Mouse (Mus musculus) lung, postnatal 14 days (tissue): ENCODE measurements around the gene Tmed1.
"Not testable (repeated sequence)": the region's sequence is repeated elsewhere in the genome, so short reads cannot be mapped to it uniquely, and the experiment has no call there.

Experiments used
- DNase-seq: peaks from one replicate; pipeline ENCODE4 v3.0.0; 2021

The Tmed1 gene

GRCm38 (mm10) chr9:21509772-21510688 is at the start of gene Tmed1:
Gene Tmed1 (minus strand): TSS chr9:21510252.
- peak; percentile 95 for DNase-seq

DNA sequence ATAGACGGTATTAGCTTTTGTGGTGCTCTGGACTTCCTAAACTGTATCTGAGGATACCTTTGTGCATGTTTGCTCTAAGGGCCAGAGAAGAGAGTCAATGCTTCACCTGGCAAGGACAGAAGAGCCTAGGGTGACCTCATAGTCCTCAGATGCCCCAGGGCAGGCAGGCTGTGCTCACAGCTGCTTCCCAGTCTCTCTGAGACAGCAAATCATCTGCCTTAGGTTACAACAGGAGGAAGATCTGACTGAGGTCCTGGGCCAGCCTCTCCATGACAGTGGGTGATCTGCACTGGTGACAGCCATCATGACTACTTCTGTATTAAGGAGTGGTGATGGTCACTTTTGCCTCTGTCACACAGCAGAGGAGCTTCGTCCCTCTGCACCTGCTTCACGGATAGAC is 49.1 kb upstream of the Tmed1 start:
- no peak for DNase-seq

GRCm38 (mm10) chr9:21558366-21558765 is 48.3 kb upstream of the Tmed1 start:
- peak; percentile 13 for DNase-seq

GRCm38 (mm10) chr9:21557556-21557955 is 47.5 kb upstream of the Tmed1 start:
- no peak for DNase-seq

- peak; percentile 9 for DNase-seq
Measured at GRCm38 (mm10) chr9:21556996-21557395, 46.9 kb upstream of the Tmed1 start.

GRCm38 (mm10) chr9:21555198-21555742 is 45.2 kb upstream of the Tmed1 start:
- DNase-seq: no peak

GRCm38 (mm10) chr9:21553607-21554273 is 43.7 kb upstream of the Tmed1 start:
- DNase-seq: no peak

GRCm38 (mm10) chr9:21551049-21551448 is 41.0 kb upstream of the Tmed1 start:
- DNase-seq: no peak

DNA sequence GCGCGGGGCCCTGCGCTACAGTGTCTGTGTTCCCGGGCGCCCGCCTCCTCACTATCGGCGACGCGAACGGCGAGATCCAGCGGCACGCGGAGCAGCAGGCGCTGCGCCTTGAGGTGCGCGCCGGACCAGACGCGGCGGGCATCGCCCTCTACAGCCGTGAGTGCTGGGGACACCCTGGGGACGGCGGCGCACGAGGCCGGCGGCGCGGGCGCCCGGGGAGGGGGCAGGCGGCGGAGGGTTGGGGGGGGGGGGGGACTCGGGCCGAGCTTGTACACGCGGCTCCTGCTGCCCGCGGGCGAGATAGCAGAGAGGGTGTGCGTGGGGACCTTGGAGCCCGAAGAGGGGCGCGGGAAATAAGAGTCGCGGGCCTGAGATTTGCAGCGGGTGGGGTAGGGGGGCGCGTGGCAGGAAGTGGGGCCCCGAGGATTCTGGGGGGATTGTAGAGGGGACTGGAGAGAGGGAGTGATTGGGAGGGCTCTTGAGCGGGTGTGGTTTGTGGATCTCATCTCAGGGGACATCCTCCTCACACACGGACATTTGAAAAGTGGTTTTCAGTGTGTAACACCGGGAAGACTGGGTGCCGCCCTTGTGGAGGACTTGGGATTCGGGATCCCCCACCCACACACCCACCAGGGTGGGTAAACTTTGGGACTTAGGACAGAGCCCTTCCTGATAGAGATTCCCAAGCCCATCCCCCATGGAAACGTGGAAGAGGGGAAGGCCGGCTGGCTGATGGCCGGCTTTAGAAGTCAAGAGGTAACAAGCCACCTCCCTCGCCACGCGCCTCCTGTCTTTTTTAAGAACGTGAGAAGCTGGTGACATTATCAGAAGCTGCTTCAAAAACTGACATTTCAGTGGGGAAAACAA is 37.3 kb upstream of the Tmed1 start:
- DNase-seq: peak; percentile 55

DNA sequence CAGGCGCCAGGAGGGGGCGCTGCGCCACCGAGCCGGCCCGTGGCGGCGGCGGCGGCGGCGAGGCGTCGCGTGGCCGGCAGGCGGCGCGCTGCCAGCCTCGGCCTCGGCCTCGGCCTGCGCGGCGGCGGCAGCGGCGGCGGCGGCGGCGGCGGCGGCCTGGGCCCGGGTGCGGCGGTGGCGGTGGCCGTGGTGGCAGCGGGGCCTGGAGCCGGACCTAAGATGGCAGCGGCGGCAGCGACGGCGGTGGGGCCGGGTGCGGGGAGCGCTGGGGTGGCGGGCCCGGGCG is 36.7 kb upstream of the Tmed1 start, which contains the start of gene Carm1:
Gene Carm1 (plus strand): TSS at position 106 of the 286 bp plus-strand sequence.
- no peak for DNase-seq

DNA sequence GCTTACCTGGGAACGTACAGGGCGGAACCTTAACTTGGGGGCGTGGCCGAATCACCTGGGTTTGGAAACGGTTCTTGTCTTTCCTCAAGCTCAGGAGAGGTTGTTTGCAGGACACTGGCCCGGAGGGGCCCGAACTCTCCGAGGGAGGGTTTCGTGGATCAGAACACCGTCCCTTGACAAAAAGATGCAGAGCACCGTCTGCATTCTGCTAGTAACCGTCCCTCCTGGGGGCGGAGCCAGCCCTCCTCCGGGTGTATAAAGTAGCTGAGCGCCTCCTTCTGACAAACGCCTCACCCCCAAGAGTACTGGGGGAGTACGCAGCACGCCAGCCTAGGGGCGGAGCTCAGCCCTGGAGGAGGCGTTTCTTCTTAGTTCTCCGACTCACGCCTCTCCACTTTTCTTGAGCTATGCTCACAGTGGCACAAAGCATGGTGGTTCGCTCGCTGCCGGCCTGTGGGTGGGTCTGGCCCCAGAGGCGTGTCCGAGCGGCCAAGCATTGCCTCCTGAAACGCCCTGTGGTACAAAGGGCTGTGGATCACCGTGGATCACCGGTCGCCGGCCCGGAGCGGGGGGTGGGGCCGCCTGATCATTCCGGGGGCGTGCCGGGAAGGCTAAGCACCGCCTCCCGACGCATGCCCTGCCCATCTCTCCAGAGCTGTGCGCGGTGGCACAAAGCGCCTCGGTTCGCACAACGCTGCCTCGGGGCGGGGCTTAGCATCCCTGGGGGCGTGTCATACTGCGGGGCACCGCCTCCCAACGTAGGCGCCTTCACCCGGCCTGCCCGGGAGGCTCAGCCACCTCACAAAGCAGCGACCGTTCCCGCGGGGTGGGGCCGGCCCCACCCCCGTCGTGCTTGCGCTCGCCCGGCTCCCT is 36.1 kb upstream of the Tmed1 start:
- peak; percentile 99 for DNase-seq

DNA sequence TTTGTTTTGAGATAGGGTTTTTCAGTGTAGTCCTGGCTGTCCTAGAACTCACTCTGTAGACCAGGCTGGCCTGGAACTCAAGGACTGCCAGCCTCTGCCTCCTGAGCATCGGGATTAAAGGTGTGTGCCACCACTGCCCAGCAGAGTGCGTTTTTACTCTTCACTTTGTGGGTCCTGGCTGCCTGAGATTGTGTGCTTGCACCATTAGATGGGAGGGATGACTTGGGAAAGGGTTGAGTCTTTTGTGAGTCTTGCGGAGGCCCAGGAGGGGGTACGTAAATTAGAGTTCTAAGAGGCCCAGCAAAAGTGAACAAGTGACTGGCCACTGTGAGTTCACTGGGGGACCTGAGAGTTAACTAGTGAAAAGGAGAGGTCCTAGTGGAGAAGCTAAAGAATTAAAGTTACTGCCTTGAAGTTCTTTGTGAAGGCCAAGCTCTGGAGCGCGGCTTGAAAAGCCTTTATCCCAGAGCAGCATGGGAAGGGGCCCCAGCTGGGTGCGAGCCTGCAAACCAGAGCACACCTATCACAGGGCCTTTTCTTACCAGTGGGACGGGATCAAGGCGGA is 35.4 kb upstream of the Tmed1 start:
- DNase-seq: no peak

DNA sequence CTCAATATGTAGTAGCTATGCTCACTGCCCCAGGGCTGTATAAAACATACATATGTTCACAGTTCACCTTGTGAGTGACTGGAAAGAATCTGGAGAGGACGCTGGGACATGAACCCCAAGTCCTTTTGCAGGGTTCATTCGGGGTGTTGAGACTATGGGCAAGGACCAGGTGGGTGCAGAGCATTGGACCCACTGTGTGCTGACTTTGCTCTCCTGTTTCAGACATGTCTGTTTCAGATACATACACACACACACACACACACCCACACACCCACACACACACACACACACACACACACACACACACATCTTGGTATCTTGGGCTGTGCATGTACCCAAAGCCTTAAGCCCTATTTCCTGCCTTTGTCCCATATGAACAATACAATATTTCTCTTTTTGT is 31.9 kb upstream of the Tmed1 start:
- not testable (repeated sequence) for DNase-seq

DNA sequence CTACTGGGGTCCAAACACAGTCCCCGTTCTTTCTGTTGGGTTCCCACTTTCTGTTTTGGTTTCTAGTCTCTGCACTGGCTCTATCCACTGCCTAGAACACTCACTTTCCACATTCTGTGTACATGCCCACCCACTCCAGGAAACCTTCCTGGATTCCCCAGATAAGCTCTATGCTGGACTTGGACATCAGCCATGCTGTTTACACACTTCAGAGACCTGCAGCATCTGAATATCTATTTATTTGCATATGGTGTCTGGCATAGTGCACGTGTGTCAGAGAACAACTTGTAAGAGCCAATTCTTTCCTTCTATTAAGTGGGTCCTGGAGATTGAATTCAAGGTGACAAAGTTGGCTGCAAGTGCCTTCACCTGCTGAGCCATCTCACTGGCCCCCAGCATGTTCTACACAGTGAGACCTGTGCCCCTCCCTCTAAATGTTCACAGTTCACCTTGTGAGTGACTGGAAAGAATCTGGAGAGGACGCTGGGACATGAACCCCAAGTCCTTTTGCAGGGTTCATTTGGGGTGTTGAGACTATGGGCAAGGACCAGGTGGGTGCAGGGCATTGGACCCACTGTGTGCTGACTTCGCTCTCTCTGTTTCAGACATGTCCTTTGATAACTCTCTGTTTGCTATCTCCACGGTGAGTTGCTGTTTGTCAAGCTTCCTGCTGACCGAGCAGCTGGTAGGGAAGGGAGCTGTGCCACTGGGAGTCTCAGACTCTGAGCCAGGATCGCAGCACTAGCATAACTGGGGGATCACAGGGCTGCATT is 30.1 kb upstream of the Tmed1 start:
- DNase-seq: no peak

GRCm38 (mm10) chr9:21537009-21537408 is 27.0 kb upstream of the Tmed1 start:
- DNase-seq: no peak

DNA sequence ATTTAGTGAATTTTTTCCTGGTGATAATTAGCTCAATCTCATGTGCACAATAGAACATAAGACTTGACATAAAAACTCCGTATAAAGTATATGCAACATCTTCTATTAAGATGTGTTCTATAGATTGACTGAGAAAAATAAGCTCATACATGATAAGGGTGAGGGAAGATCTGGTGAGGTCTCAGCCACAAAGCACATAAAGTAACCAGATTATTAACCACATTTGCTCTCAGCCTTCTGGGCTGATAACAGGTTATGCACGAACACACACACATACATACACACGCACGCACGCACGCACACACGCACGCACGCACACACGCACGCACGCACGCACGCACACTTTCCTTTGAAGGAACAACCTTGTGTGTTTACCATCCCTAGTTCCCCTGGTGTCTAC is 26.4 kb upstream of the Tmed1 start:
- no peak for DNase-seq

- no peak for DNase-seq
Measured at GRCm38 (mm10) chr9:21527917-21528324, 17.9 kb upstream of the Tmed1 start.

DNA sequence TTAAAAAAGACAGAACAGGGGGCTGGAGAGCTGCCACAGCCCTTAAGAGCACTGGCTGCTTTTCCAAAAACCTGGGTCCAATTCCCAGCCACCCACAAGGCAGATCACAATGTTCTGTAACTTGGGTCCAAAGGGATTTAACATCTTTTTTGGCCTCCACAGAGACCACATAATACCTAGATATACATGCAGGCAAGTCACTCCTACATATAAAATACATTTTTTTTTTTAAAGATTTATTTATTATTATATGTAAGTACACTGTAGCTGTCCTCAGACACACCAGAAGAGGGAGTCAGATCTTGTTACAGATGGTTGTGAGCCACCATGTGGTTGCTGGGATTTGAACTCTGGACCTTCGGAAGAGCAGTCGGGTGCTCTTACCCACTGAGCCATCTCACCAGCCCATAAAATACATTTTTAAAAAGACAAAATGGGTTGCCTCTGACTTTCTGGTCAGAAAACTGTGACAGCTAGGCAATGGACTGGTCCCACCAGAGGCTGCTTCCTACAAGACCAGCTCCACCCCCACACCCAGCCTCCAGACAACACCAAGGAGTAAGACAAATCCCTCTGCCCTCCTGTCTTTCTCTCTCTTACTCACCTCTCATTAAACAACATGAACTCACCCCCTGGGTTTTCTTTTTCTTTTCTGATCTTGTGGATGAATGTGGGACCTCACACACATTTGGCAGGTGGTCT is 17.2 kb upstream of the Tmed1 start:
- no peak for DNase-seq

GRCm38 (mm10) chr9:21526634-21526944 is 16.5 kb upstream of the Tmed1 start:
- no peak for DNase-seq

GRCm38 (mm10) chr9:21525937-21526633 is 16.0 kb upstream of the Tmed1 start, which contains the start of gene AB124611:
Gene AB124611 (plus strand): TSS chr9:21526176.
- peak; percentile 33 for DNase-seq
